Mouse (Mus musculus): Measurements from ENCODE around the gene Esd.

DNA sequence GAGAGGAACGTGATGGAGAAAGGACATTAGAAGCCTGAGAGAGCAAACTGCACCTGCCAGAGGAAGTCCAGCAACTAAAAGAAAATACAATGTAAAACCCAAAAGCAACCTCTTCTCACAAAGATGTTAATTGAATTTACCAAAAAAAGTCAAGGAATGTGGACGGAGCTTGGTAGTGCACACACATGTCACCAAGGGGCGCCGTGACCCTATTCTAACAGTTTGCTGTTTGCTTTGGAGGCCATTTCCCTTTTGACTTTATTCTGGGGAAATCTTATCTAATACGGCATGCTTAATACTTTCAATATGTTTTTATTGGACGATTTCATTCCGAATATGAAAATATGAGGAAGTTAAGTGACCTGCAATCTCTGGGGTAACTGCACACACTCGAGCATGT is 56.7 kb downstream of the Esd start:
- TF ChIP-seq EP300 (IDR thresholded peaks at IDR 0.05; ENCODE audit: low read depth) (no peak), CTCF (IDR thresholded peaks at IDR 0.05; ENCODE audit: low read depth) (peak; percentile 40)
